Mouse (Mus musculus) liver, embryonic 15.5 days (tissue): ENCODE results near the gene Sphk2. TPM values are rescaled to one million over a fixed set of nuclear protein-coding genes. Genes with fewer than 3 reads are reported as not detected.

Source experiments
- ATAC-seq: fragments of 200-750 bp; cut with Nextera tagmentation; 2 replicates; pipeline ENCODE4 v1.8.0; 2017; ENCODE audit warnings: moderate number of reproducible peaks, mild to moderate bottlenecking, moderate library complexity; ENCODE audit not compliant: insufficient read depth
- H3K27ac ChIP-seq: fragments of 300-500 bp; sonication (generic); replicated peaks from 2 replicates; pipeline ENCODE4 v1.5.1; 2015; ENCODE audit warnings: mild to moderate bottlenecking, inconsistent platforms
- H3K27me3 ChIP-seq: fragments of 300-500 bp; sonication (generic); 2 replicates; pipeline ENCODE4 v1.6.1; 2015; ENCODE audit warnings: mild to moderate bottlenecking, inconsistent platforms
- H3K36me3 ChIP-seq: fragments of 300-500 bp; sonication (generic); replicated peaks from 2 replicates; pipeline ENCODE4 v1.6.1; 2015; ENCODE audit warnings: moderate library complexity, mild to moderate bottlenecking, inconsistent platforms
- H3K4me1 ChIP-seq: fragments of 300-500 bp; sonication (generic); replicated peaks from 2 replicates; pipeline ENCODE4 v1.6.1; 2015; ENCODE audit warnings: inconsistent platforms
- H3K4me2 ChIP-seq: fragments of 300-500 bp; sonication (generic); 2 replicates; pipeline ENCODE4 v1.6.1; 2015; ENCODE audit warnings: moderate library complexity, mild to moderate bottlenecking, inconsistent platforms
- H3K4me3 ChIP-seq: fragments of 300-500 bp; sonication (generic); replicated peaks from 2 replicates; pipeline ENCODE4 v1.5.1; 2015; ENCODE audit warnings: mild to moderate bottlenecking, inconsistent platforms
- H3K9ac ChIP-seq: fragments of 300-500 bp; sonication (generic); 2 replicates; pipeline ENCODE4 v1.6.1; 2015; ENCODE audit warnings: moderate library complexity, mild to moderate bottlenecking, inconsistent platforms
- H3K9me3 ChIP-seq: fragments of 300-500 bp; sonication (generic); replicated peaks from 2 replicates; pipeline ENCODE4 v1.6.1; 2016; ENCODE audit warnings: inconsistent platforms
- WGBS: fragments of 180-500 bp; shearing (Covaris S2); methylation state at CpG from one replicate; pipeline ENCODE4 v1.1.7; 2015; ENCODE audit warnings: mixed read lengths; ENCODE audit not compliant: insufficient replicate concordance; 5-methylcytosine and 5-hydroxymethylcytosine counted together
- polyA plus RNA-seq: library from polyadenylated mRNA; unstranded; fragments of >200 nt; fragmentation: Nextera tagmentation; extraction: Ambion mirVana; gene quantifications from 2 replicates; pipeline ENCODE4 v1.2.1, GENCODE M21; 2015

The Sphk2 gene
- polyA plus RNA-seq, 1 experiment from 2014 or later: 10.4 TPM

GRCm38 (mm10) chr7:45710477-45711191 lies 7.2 kb downstream of the Sphk2 start:
- Histone ChIP-seq H3K27ac (no peak overlapping the region), H3K9me3 (no peaks in the 10 kb centered on the region), H3K27me3 (no peaks in the 10 kb centered on the region), H3K9ac (no peak overlapping the region), H3K4me1 (peaks cover 66% of the 10 kb centered on the region), H3K4me3 (no peak overlapping the region), H3K36me3 (peaks cover 37% of the 10 kb centered on the region), H3K4me2 (no peak overlapping the region)
- 82% methylated on average over 20 of the region's 20 CpGs for WGBS
- no peak for ATAC-seq

- Histone ChIP-seq H3K9ac (no peak overlapping the region), H3K4me2 (no peak overlapping the region), H3K4me1 (peaks cover 67% of the 10 kb centered on the region), H3K4me3 (no peak overlapping the region), H3K9me3 (no peaks in the 10 kb centered on the region), H3K36me3 (peaks cover 37% of the 10 kb centered on the region), H3K27me3 (no peaks in the 10 kb centered on the region), H3K27ac (no peak overlapping the region)
- WGBS: 66% methylated on average over 14 of the region's 14 CpGs
- ATAC-seq: no peak
Measured at GRCm38 (mm10) chr7:45709677-45710355, 8.0 kb downstream of the Sphk2 start.

- no peaks in the 10 kb centered on the region for H3K9me3 ChIP-seq
- no peak overlapping the region for H3K4me3 ChIP-seq
- H3K4me1 ChIP-seq: peaks cover 67% of the 10 kb centered on the region
- H3K27me3 ChIP-seq: no peaks in the 10 kb centered on the region
- H3K4me2 ChIP-seq: no peak overlapping the region
- 61% methylated on average over 6 of the region's 6 CpGs for WGBS
- H3K36me3 ChIP-seq: peaks cover 37% of the 10 kb centered on the region
- no peak overlapping the region for H3K27ac ChIP-seq
- no peak for ATAC-seq
- H3K9ac ChIP-seq: no peak overlapping the region
Measured at GRCm38 (mm10) chr7:45709036-45709435, 8.8 kb downstream of the Sphk2 start.

GRCm38 (mm10) chr7:45708221-45708761 lies 9.5 kb downstream of the Sphk2 start:
- peaks cover 32% of the 10 kb centered on the region for H3K36me3 ChIP-seq
- H3K9ac ChIP-seq: no peak overlapping the region
- peak overlapping the region; percentile 97 for H3K4me2 ChIP-seq
- 0 out of 2 replicates have a peak overlapping the region, but pooled peaks have one; percentile 6 for H3K27ac ChIP-seq
- H3K4me1 ChIP-seq: peaks cover 67% of the 10 kb centered on the region
- no peak for ATAC-seq
- no peaks in the 10 kb centered on the region for H3K9me3 ChIP-seq
- 0 out of 2 replicates have a peak overlapping the region, but pooled peaks have one; percentile 65 for H3K4me3 ChIP-seq
- 40% methylated on average over 13 of the region's 13 CpGs for WGBS
- H3K27me3 ChIP-seq: peaks cover 1% of the 10 kb centered on the region; the same call in 1 of the 2 replicates

- peak; percentile 5; the same call in 1 of the 2 replicates for ATAC-seq
- under 1% methylated on average over 27 of the region's 27 CpGs for WGBS
- Histone ChIP-seq H3K9me3 (no peaks in the 10 kb centered on the region), H3K4me3 (peak overlapping the region; percentile 65), H3K4me2 (peak overlapping the region; percentile 97), H3K4me1 (peaks cover 59% of the 10 kb centered on the region), H3K36me3 (peaks cover 23% of the 10 kb centered on the region), H3K27me3 (peaks cover 9% of the 10 kb centered on the region), H3K27ac (peak overlapping the region; percentile 71), H3K9ac (peak overlapping the region; percentile 64; the same call in 1 of the 2 replicates)
Measured at GRCm38 (mm10) chr7:45707375-45707967, 10.3 kb downstream of the Sphk2 start.

- peaks cover 16% of the 10 kb centered on the region for H3K36me3 ChIP-seq
- peak overlapping the region; percentile 71 for H3K27ac ChIP-seq
- H3K9me3 ChIP-seq: no peaks in the 10 kb centered on the region
- peak overlapping the region; percentile 64 for H3K9ac ChIP-seq
- 0 out of 2 replicates have a peak, but pooled peaks have one; percentile 8 for ATAC-seq
- H3K4me3 ChIP-seq: peak overlapping the region; percentile 65
- H3K27me3 ChIP-seq: peaks cover 14% of the 10 kb centered on the region
- H3K4me2 ChIP-seq: peak overlapping the region; percentile 97
- WGBS: under 1% methylated on average over 42 of the region's 45 CpGs
- H3K4me1 ChIP-seq: peaks cover 56% of the 10 kb centered on the region
Measured at GRCm38 (mm10) chr7:45706721-45707241, 11.0 kb downstream of the Sphk2 start.

GRCm38 (mm10) chr7:45705873-45706281 lies 11.9 kb downstream of the Sphk2 start:
- peak overlapping the region; percentile 64 for H3K9ac ChIP-seq
- H3K27me3 ChIP-seq: peaks cover 23% of the 10 kb centered on the region
- no peak overlapping the region for H3K27ac ChIP-seq
- peaks cover 56% of the 10 kb centered on the region for H3K4me1 ChIP-seq
- H3K4me2 ChIP-seq: peak overlapping the region; percentile 97
- no peaks in the 10 kb centered on the region for H3K9me3 ChIP-seq
- H3K4me3 ChIP-seq: peak overlapping the region; percentile 65
- peaks cover 7% of the 10 kb centered on the region for H3K36me3 ChIP-seq
- 4% methylated on average over 7 of the region's 7 CpGs for WGBS
- no peak for ATAC-seq

GRCm38 (mm10) chr7:45705443-45705864 lies 12.3 kb downstream of the Sphk2 start:
- Histone ChIP-seq H3K9me3 (no peaks in the 10 kb centered on the region), H3K4me3 (peak overlapping the region; percentile 65), H3K4me2 (peak overlapping the region; percentile 97), H3K27ac (peak overlapping the region; percentile 45), H3K27me3 (peaks cover 27% of the 10 kb centered on the region), H3K36me3 (peaks cover 3% of the 10 kb centered on the region), H3K9ac (peak overlapping the region; percentile 25; the same call in 1 of the 2 replicates), H3K4me1 (peaks cover 58% of the 10 kb centered on the region)
- no peak for ATAC-seq
- WGBS: under 1% methylated on average over 21 of the region's 21 CpGs

GRCm38 (mm10) chr7:45704730-45705442 lies 12.9 kb downstream of the Sphk2 start, which contains the start of gene Dbp:
Dbp (plus strand) TSS chr7:45705088.
- Histone ChIP-seq H3K27me3 (peaks cover 33% of the 10 kb centered on the region), H3K9ac (peak within 1 kb of the TSS; percentile 25; the same call in 1 of the 2 replicates), H3K4me2 (peak within 1 kb of the TSS; percentile 97), H3K36me3 (no peaks in the 10 kb centered on the region), H3K27ac (peak within 1 kb of the TSS; percentile 63), H3K9me3 (no peaks in the 10 kb centered on the region), H3K4me3 (peak within 1 kb of the TSS; percentile 65), H3K4me1 (peaks cover 62% of the 10 kb centered on the region)
- peak; percentile 78 for ATAC-seq
- under 1% methylated on average over 36 of the region's 36 CpGs for WGBS

- peak overlapping the region; percentile 63 for H3K27ac ChIP-seq
- peak overlapping the region; percentile 65 for H3K4me3 ChIP-seq
- no peaks in the 10 kb centered on the region for H3K36me3 ChIP-seq
- H3K9me3 ChIP-seq: no peaks in the 10 kb centered on the region
- WGBS: under 1% methylated on average over 13 of the region's 13 CpGs
- peak; percentile 59 for ATAC-seq
- H3K9ac ChIP-seq: no peak overlapping the region; the same call in 1 of the 2 replicates
- H3K4me1 ChIP-seq: peaks cover 64% of the 10 kb centered on the region
- H3K27me3 ChIP-seq: peaks cover 41% of the 10 kb centered on the region
- peak overlapping the region; percentile 97 for H3K4me2 ChIP-seq
Measured at GRCm38 (mm10) chr7:45704046-45704559, 13.7 kb downstream of the Sphk2 start.
